Mouse (Mus musculus) ES-E14 (cell line): ENCODE measurements around the gene Pex16. TPM values are rescaled to one million over a fixed set of nuclear protein-coding genes. Genes with fewer than 3 reads are reported as not detected.

Source experiments
- DNase-seq: peaks from one replicate; pipeline ENCODE4 v3.0.0-alpha.2; 2013; ENCODE audit warnings: low read depth, low spot score
- H3K27ac ChIP-seq: 2 replicates; pipeline ENCODE4 v1.5.1; 2012; ENCODE audit warnings: low read depth, mild to moderate bottlenecking, low read length, moderate library complexity, mixed read lengths; ENCODE audit not compliant: poor library complexity, insufficient read depth, severe bottlenecking
- H3K36me3 ChIP-seq: 2 replicates; pipeline ENCODE4 v1.6.1; 2012; ENCODE audit warnings: mild to moderate bottlenecking, low read length, moderate library complexity, mixed read lengths; ENCODE audit not compliant: control insufficient read depth, poor library complexity, insufficient read depth, severe bottlenecking
- H3K4me1 ChIP-seq, 2 experiments: fragments of 150-350 bp in 1 of 2; sonication (generic) in 1 of 2; 2 replicates each; pipeline ENCODE4 v1.6.1; 2012; ENCODE audit warnings: low read length in 2 of 2, mild to moderate bottlenecking in 1 of 2, mixed read lengths in 1 of 2; ENCODE audit not compliant: control insufficient read depth in 2 of 2, insufficient read depth in 2 of 2, poor library complexity in 1 of 2
- H3K4me3 ChIP-seq, 2 experiments: fragments of 150-350 bp in 1 of 2; sonication (generic) in 1 of 2; 2 replicates each; pipeline ENCODE4 v1.5.1; 2012; ENCODE audit warnings: low read length in 2 of 2, low read depth in 1 of 2, mild to moderate bottlenecking in 1 of 2, mixed read lengths in 1 of 2; ENCODE audit not compliant: insufficient read depth in 1 of 2, poor library complexity in 1 of 2, severe bottlenecking in 1 of 2
- H3K9ac ChIP-seq: 2 replicates; pipeline ENCODE4 v1.6.1; 2012; ENCODE audit warnings: low read depth, mild to moderate bottlenecking, low read length, mixed read lengths; ENCODE audit not compliant: poor library complexity, insufficient read depth, severe bottlenecking
- H3K9me3 ChIP-seq: fragments of 150-350 bp; sonication (generic); 2 replicates; pipeline ENCODE4 v1.6.1; 2012; ENCODE audit warnings: low read depth, mild to moderate bottlenecking, low read length; ENCODE audit not compliant: control insufficient read depth, insufficient read depth
- CHD2 ChIP-seq: IDR thresholded peaks from 2 replicates; pipeline ENCODE4 v1.6.1; 2014; ENCODE audit warnings: mild to moderate bottlenecking, low read depth, low read length, inconsistent platforms
- HCFC1 ChIP-seq: IDR thresholded peaks from 2 replicates; pipeline ENCODE4 v1.6.1; 2012; ENCODE audit warnings: low read length, inconsistent platforms, borderline replicate concordance; ENCODE audit not compliant: insufficient read depth
- MAFK ChIP-seq: IDR thresholded peaks from 2 replicates; pipeline ENCODE4 v1.6.1; 2014; ENCODE audit warnings: mild to moderate bottlenecking, low read depth, low read length, inconsistent platforms; ENCODE audit not compliant: insufficient read depth
- ZC3H11A ChIP-seq: IDR thresholded peaks from 2 replicates; pipeline ENCODE4 v1.6.1; 2012; ENCODE audit warnings: low read depth, mild to moderate bottlenecking, inconsistent platforms, low read length, borderline replicate concordance
- ZNF384 ChIP-seq: IDR thresholded peaks from 2 replicates; pipeline ENCODE4 v1.6.1; 2012; ENCODE audit warnings: low read depth, low read length, inconsistent platforms
- in situ Hi-C, 2 experiments: fragments of 600-800 bp; cut with MboI; formaldehyde crosslinking; loops; one replicate each; pipeline ENCODE4 v1.15.1; 2025; ENCODE audit warnings: low sequenced_read_pairs in 2 of 2, inconsistent platforms in 1 of 2; ENCODE audit not compliant: unreplicated experiment in 2 of 2
- total RNA-seq: library from RNA; depleted of rRNA; stranded (reverse); fragments of 300-350 nt; gene quantifications from 2 replicates; pipeline ENCODE4 v1.2.3, GENCODE M21; 2012

The Pex16 gene
- total RNA-seq, 1 experiment, result 21.1 TPM

DNA sequence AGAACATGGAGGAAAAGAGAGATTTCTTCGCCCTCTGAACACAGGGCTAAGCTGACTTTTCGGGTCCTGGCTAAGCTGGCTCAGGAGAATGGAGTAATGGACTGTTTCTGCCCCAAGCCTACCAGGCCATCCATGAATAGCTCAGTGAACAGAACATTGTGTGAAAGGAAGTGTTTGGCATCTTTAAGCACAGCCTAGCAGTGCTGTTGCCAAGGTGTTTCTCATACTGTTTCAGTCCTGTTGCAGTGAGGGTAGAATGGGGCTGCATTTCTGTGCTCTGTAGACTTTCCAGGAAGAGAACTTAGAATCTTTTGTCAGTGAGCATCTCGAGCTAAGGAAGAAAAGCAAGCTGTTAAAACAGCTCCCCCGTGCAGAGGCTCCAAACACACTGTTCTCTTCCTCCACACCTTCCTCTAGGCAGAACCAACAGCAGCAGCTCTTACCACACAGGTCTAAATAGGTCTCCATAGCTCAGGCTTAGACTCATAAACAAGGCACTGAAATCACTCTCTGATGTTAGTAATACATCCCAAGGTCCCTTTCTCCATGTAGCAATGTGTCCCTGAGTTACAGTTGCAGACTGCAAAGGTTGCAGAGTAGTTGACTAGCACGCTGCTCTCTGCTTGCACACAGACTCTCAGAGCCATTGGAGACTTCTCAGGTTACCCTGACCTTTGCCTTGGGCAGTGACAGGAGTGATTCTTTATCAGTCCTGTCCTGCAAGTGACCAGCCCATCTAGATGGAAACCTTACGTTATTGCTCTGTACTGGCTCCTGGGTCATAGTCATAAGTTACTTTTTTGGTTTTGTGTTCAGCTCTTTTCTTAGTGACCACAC, 24.7 kb upstream of the Pex16 start:
- Histone ChIP-seq H3K9me3 (no peaks in the 10 kb centered on the region), H3K9ac (no peak overlapping the region), H3K4me3 (no peak overlapping the region), H3K4me1 (no peaks in the 10 kb centered on the region), H3K27ac (no peak overlapping the region), H3K36me3 (peaks cover 14% of the 10 kb centered on the region)
- DNase-seq, result no peak
- TF ChIP-seq CHD2 (no peak), ZNF384 (no peak), HCFC1 (no peak), ZC3H11A (no peak), MAFK (no peak)
- in situ Hi-C loops, result loop anchor here in 1 of 2 experiments (25.0 kb wide), 1 partner anchor 363 kb away; the partner anchor contains the start of gene Dgkz

DNA sequence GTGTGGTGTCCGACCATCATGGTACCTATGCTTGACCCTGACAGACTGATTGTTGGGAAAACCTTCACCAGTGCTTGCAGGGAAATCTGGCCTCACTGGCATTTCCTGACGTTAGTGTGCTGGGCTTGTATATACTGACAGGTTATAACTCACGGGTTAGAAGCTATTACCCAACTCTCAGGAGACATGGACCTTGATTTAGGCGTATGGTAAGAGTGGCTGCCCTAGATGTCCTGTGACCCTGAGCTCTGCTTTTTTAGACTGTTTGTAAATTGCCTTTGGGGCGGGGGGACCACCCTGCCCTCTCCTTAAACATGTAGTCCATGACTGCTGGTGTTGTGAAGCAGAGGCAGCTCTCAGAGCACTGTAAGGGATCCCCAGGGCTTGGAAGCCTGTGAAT, 23.8 kb upstream of the Pex16 start:
- Histone ChIP-seq H3K27ac (no peak overlapping the region), H3K4me3 (no peak overlapping the region), H3K9ac (no peak overlapping the region), H3K36me3 (peaks cover 11% of the 10 kb centered on the region), H3K4me1 (no peaks in the 10 kb centered on the region), H3K9me3 (no peaks in the 10 kb centered on the region)
- no peak for DNase-seq
- in situ Hi-C loops, result no loop called here
- TF ChIP-seq ZC3H11A (no peak), ZNF384 (no peak), HCFC1 (no peak), MAFK (no peak), CHD2 (no peak)

DNA sequence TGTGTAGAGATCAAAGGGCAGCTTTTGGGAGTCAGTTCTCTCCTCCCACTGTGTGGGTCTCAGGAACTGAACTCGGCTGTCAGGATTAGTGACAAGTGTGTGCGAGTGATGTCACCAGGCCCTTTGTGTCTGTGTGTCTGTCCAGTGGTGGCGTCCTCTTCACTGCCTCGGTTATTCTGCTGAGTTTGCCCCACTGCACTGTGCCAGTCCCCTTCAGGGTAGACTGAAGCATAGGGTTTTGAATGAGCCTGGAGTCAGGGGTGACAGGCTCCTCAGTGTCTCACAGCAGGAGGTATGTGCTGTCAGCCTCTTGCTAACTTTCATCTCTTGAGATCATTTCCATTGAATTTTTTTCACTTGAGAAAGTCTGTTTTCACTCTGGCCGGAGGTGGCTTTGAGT, 21.1 kb upstream of the Pex16 start:
- H3K4me1 ChIP-seq, result peaks cover 0 to 2% of the 10 kb centered on the region in 2 experiments; a peak in 1 of 4 replicates
- H3K9ac ChIP-seq, result no peak overlapping the region
- TF ChIP-seq CHD2 (no peak), ZC3H11A (no peak), HCFC1 (no peak), MAFK (no peak), ZNF384 (no peak)
- no peak overlapping the region for H3K4me3 ChIP-seq
- no peak overlapping the region for H3K27ac ChIP-seq
- DNase-seq, result no peak
- peaks cover 20% of the 10 kb centered on the region; the same call in 1 of the 2 replicates for H3K36me3 ChIP-seq
- in situ Hi-C loops, result no loop called here
- no peaks in the 10 kb centered on the region for H3K9me3 ChIP-seq

DNA sequence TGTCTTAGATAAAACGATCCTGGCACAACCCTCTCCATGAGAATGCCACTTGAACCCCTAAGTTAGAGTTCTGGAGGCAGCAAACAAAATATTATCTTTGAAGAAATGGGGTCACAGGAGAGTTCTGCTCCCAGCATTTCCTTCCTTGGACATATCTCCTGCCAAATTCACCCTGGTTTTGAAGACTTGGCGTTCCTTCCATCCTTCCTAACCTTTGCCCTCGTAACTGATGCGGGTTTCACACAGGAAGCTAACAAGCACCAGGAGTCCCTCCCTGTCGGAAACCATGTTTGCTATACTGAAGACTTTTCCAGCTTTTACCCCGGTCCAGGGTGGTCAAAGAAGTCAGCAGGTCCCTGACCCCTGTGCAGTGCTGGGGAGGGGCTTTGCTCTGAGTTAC, 20.3 kb upstream of the Pex16 start:
- in situ Hi-C loops, result no loop called here
- peaks cover 22% of the 10 kb centered on the region; the same call in 1 of the 2 replicates for H3K36me3 ChIP-seq

More for the DNA sequence above, 20.3 kb upstream of the Pex16 start:
- no peak for DNase-seq
- Histone ChIP-seq H3K9me3 (no peaks in the 10 kb centered on the region), H3K4me1 (peaks cover 0 to 2% of the 10 kb centered on the region in 2 experiments; a peak in 1 of 4 replicates), H3K4me3 (no peak overlapping the region), H3K27ac (no peak overlapping the region), H3K9ac (no peak overlapping the region)
- TF ChIP-seq MAFK (no peak), CHD2 (no peak), ZC3H11A (no peak), ZNF384 (no peak), HCFC1 (no peak)
